In the genomic region with DNA sequence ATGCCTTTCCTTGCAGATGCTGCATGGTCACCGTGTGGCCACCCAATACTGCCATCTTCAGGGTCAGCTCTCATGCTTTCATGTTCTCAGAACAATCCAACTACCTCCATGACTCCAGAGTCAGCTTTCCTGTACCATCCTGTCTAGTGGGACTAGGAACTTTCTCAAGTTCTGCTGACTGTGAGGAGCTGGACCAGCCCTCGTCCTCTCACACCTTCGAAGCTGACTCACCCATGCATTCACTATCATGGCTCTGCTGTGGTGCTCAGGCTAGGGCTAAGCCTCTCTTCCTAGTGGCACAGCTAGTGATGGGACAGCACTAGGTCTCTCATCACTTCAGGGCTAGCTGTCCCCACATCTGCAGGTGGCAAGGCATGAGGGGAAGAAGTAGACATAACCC, we compare ENCODE assay signal across 12 mouse cellular contexts.
"Had no signal": no experiment of that assay in that cellular context is flagged by ENCODE, and none has a peak within 500 bp of the region (broad histone marks: within the 10 kb centered on the region; RNA-seq: fewer than 3 reads in every experiment).

No protein-coding gene starts in this region.

- H3K36me3 ChIP-seq: limb, embryonic 10.5 days; liver, embryonic 15.5 days; neural tube, embryonic 12.5 days had no signal

- H3K4me3 ChIP-seq: limb, embryonic 10.5 days; liver, embryonic 15.5 days; megakaryocyte, embryonic 14.5 days; myocyte; neural tube, embryonic 12.5 days had no signal

- H3K4me1 ChIP-seq: limb, embryonic 10.5 days; liver, embryonic 15.5 days; neural tube, embryonic 12.5 days had no signal

- H3K9me3 ChIP-seq: limb, embryonic 10.5 days; liver, embryonic 15.5 days; megakaryocyte, embryonic 14.5 days; neural tube, embryonic 12.5 days had no signal

- H3K27me3 ChIP-seq: liver, embryonic 15.5 days; megakaryocyte, embryonic 14.5 days; neural tube, embryonic 12.5 days had no signal

- H3K27ac ChIP-seq: limb, embryonic 10.5 days; liver, embryonic 15.5 days; neural tube, embryonic 12.5 days; stomach, postnatal 0 days had no signal

- ATAC-seq: inflammation-experienced regulatory T-cells, adult 6 months had no signal

- H3K4me2 ChIP-seq: liver, embryonic 15.5 days; neural tube, embryonic 12.5 days had no signal

- DNase-seq: kidney, adult 18-20 months; kidney, postnatal 10 days; kidney, postnatal 4 days; midbrain, embryonic 14.5 days; thymus, postnatal 4 days had no signal

- H3K9ac ChIP-seq: liver, embryonic 15.5 days; neural tube, embryonic 12.5 days had no signal
